Mouse (Mus musculus) heart, embryonic 10.5 days (tissue): ENCODE data around the gene Eef2. TPM values are rescaled to one million over a fixed set of nuclear protein-coding genes. Genes with fewer than 3 reads are reported as not detected.

ENCODE experiments used
- DNase-seq: peaks from one replicate; pipeline ENCODE4 v3.0.0-alpha.2; 2017; ENCODE audit warnings: low spot score
- H3K27ac ChIP-seq: fragments of 300-500 bp; sonication (generic); 2 replicates; pipeline ENCODE4 v1.5.1; 2016; ENCODE audit warnings: mild to moderate bottlenecking
- H3K27me3 ChIP-seq: fragments of 300-500 bp; sonication (generic); 2 replicates; pipeline ENCODE4 v1.6.1; 2016; ENCODE audit warnings: mild to moderate bottlenecking; ENCODE audit not compliant: poor library complexity, insufficient read depth, severe bottlenecking
- H3K36me3 ChIP-seq: fragments of 300-500 bp; sonication (generic); 2 replicates; pipeline ENCODE4 v1.6.1; 2016; ENCODE audit warnings: mild to moderate bottlenecking, moderate library complexity
- H3K4me1 ChIP-seq: fragments of 300-500 bp; sonication (generic); 2 replicates; pipeline ENCODE4 v1.6.1; 2016; ENCODE audit warnings: mild to moderate bottlenecking
- H3K4me3 ChIP-seq: fragments of 300-500 bp; sonication (generic); 2 replicates; pipeline ENCODE4 v1.5.1; 2016; ENCODE audit warnings: mild to moderate bottlenecking, moderate library complexity
- H3K9me3 ChIP-seq: fragments of 300-500 bp; sonication (generic); 2 replicates; pipeline ENCODE4 v1.6.1; 2016; ENCODE audit warnings: mild to moderate bottlenecking, moderate library complexity
- WGBS: fragments of 180-500 bp; shearing (Covaris S2); methylation state at CpG from one replicate; pipeline ENCODE4 v1.1.7; 2016; 5-methylcytosine and 5-hydroxymethylcytosine counted together
- polyA plus RNA-seq: library from polyadenylated mRNA; unstranded; fragments of >200 nt; fragmentation: Nextera tagmentation; extraction: Ambion mirVana; gene quantifications from 2 replicates; pipeline ENCODE4 v1.2.1, GENCODE M21; 2016

The Eef2 gene
- polyA plus RNA-seq, 1 experiment from 2014 or later: 460 TPM

DNA sequence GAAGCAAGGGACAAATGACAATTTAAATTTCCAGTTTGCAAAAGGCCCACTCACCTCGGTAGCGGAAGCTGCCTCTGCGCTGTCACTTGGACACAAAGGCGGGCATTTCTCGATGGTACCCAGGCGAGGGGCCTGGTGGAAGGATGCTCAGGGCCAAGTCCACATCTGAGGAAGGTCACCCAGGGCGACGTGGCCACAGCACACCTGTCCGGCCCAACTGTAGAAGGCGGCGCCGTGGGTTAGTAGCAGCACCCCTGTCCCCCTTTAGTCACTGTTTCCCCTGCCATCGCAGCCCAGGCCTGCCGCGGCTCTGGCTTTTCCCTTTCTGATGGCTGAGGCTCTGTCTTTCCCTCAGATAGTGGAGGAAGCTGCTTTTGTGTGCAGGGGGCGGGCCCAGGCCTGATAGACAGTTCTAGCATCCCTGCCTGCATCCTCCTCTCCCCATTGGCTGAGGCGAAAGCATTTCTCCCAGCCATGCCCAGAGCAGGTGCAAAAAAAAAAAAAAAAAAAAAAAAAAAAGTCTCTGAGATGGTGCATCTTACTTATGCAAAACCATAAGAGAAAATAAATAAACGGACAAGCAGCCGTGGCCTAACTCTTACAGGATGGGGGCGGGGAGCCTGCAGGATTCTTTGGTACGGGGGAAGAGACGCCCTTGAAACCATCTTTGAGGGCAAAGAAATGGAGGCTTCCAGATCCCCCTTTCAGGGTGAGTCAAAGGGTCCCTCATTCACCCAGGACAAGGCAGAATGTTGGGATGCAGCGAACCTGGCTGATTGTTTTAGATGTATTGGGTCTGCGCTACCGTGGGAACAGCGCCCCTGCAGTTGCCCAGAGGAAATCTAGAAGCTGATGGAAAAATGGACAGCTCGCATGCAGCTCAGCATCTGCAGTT is 54.3 kb downstream of the Eef2 start, which contains the start of gene Atcay:
Atcay (minus strand) TSS at position 396 of the 895 bp plus-strand sequence.
- peaks cover 31% of the 10 kb centered on the region for H3K4me1 ChIP-seq
- H3K9me3 ChIP-seq: no peaks in the 10 kb centered on the region
- peak within 1 kb of the TSS; percentile 36; the same call in 1 of the 2 replicates for H3K27ac ChIP-seq
- WGBS: 12% methylated on average over 27 of the region's 27 CpGs
- no peak for DNase-seq
- peak within 1 kb of the TSS; percentile 44 for H3K4me3 ChIP-seq
- no peaks in the 10 kb centered on the region; the same call in 1 of the 2 replicates for H3K36me3 ChIP-seq
- H3K27me3 ChIP-seq: peaks cover 50% of the 10 kb centered on the region

DNA sequence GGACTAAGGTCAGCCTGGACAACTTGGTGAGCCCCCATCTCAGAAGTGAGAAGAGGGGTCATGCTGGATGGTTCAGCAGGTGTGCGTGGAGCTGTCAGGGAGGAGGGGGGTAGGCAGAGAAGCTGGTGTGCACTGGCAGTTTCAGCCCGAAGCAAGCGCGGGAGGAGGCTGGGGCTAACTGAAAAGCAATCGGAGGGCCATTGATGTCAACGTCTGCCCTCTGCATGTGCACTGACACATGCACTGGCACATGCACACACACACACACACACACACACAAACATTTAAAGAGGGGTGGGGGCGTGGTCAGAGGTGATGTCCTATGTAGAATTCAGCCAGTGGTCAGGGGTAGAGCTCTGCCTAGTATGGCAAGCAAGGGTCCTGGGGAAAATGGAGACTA is 55.0 kb downstream of the Eef2 start:
- 47% methylated on average over 7 of the region's 7 CpGs for WGBS
- Histone ChIP-seq H3K36me3 (no peaks in the 10 kb centered on the region; the same call in 1 of the 2 replicates), H3K4me1 (peaks cover 31% of the 10 kb centered on the region), H3K27ac (no peak overlapping the region), H3K4me3 (no peak overlapping the region), H3K9me3 (no peaks in the 10 kb centered on the region), H3K27me3 (peaks cover 46% of the 10 kb centered on the region)
- DNase-seq: no peak

Other genes with a start within 250 kb of the Eef2 start
- gene Gadd45b, start 246.6 kb upstream of the Eef2 start, polyA plus RNA-seq: 17.1 and 20.1 TPM in 2 replicates
- 1.5 and 2.1 TPM in 2 replicates for gene Gng7, start 161.7 kb upstream of the Eef2 start, polyA plus RNA-seq
- 0.08 and 0.11 TPM in 2 replicates for gene Diras1, start 151.0 kb upstream of the Eef2 start, polyA plus RNA-seq
- 8.9 and 10.7 TPM in 2 replicates for gene Slc39a3, start 139.2 kb upstream of the Eef2 start, polyA plus RNA-seq
- gene Sgta, start 116.5 kb upstream of the Eef2 start, polyA plus RNA-seq: 197 and 226 TPM in 2 replicates
- 58.0 and 73.9 TPM in 2 replicates for gene Thop1, start 106.6 kb upstream of the Eef2 start, polyA plus RNA-seq
- 0.43 and 2.4 TPM in 2 replicates for gene Creb3l3, start 77.8 kb upstream of the Eef2 start, polyA plus RNA-seq
- 173 and 196 TPM in 2 replicates for gene Map2k2, start 70.7 kb upstream of the Eef2 start, polyA plus RNA-seq
- 17.6 and 18.6 TPM in 2 replicates for gene Zbtb7a, start 41.4 kb upstream of the Eef2 start, polyA plus RNA-seq
- gene Pias4, start 8.7 kb upstream of the Eef2 start, polyA plus RNA-seq: 53.5 and 62.2 TPM in 2 replicates
- 56.3 and 78.7 TPM in 2 replicates for gene Dapk3, start 6.4 kb downstream of the Eef2 start, polyA plus RNA-seq
- gene 4930442H23Rik, start 7.2 kb downstream of the Eef2 start, polyA plus RNA-seq: not detected in 2 replicates
- 2.7 and 3.8 TPM in 2 replicates for gene Nmrk2, start 25.4 kb downstream of the Eef2 start, polyA plus RNA-seq
- 0.28 and 0.37 TPM in 2 replicates for gene Atcay, start 54.2 kb downstream of the Eef2 start, polyA plus RNA-seq
- 4.9 and 5.6 TPM in 2 replicates for gene Zfr2, start 56.5 kb downstream of the Eef2 start, polyA plus RNA-seq
- gene Matk, start 76.3 kb downstream of the Eef2 start, polyA plus RNA-seq: 1.2 and 2.2 TPM in 2 replicates
- 284 and 285 TPM in 2 replicates for gene Mrpl54, start 90.3 kb downstream of the Eef2 start, polyA plus RNA-seq
- gene Apba3, start 90.3 kb downstream of the Eef2 start, polyA plus RNA-seq: 56.5 and 57.0 TPM in 2 replicates
- 1.8 and 4.4 TPM in 2 replicates for gene Tjp3, start 115.0 kb downstream of the Eef2 start, polyA plus RNA-seq
- gene Pip5k1c, start 116.3 kb downstream of the Eef2 start, polyA plus RNA-seq: 42.6 and 55.9 TPM in 2 replicates
- gene Cactin, start 144.5 kb downstream of the Eef2 start, polyA plus RNA-seq: 37.2 and 51.6 TPM in 2 replicates
- 10.8 and 15.6 TPM in 2 replicates for gene Tbxa2r, start 152.1 kb downstream of the Eef2 start, polyA plus RNA-seq
- gene Gipc3, start 166.6 kb downstream of the Eef2 start, polyA plus RNA-seq: not detected in 2 replicates
- 100 and 109 TPM in 2 replicates for gene Hmg20b, start 173.8 kb downstream of the Eef2 start, polyA plus RNA-seq
- gene Mfsd12, start 180.9 kb downstream of the Eef2 start, polyA plus RNA-seq: 10.3 and 12.8 TPM in 2 replicates
- gene 4930404N11Rik, start 189.2 kb downstream of the Eef2 start, polyA plus RNA-seq: 1.1 and 1.4 TPM in 2 replicates
- 105 and 117 TPM in 2 replicates for gene Fzr1, start 201.9 kb downstream of the Eef2 start, polyA plus RNA-seq
- 100 and 105 TPM in 2 replicates for gene Dohh, start 207.8 kb downstream of the Eef2 start, polyA plus RNA-seq
- gene Gm48551, start 207.8 kb downstream of the Eef2 start, polyA plus RNA-seq: 2.2 and 3.1 TPM in 2 replicates
- gene Gm48552, start 212.4 kb downstream of the Eef2 start, polyA plus RNA-seq: 1.1 and 1.7 TPM in 2 replicates
- 3.4 and 4.0 TPM in 2 replicates for gene Smim24, start 216.4 kb downstream of the Eef2 start, polyA plus RNA-seq